Mouse (Mus musculus) ES-E14 (cell line): ENCODE measurements at regions not wholly inside any gene's neighbourhood (a gene's known extent, or its start where the extent isn't known, plus 50 kb on each side); places are given as distances from the start of the nearest gene placed in this dataset.

Experiments
- DNase-seq: peaks from one replicate; pipeline ENCODE4 v3.0.0-alpha.2; 2013; ENCODE audit warnings: low read depth, low spot score
- H3K27ac ChIP-seq: 2 replicates; pipeline ENCODE4 v1.5.1; 2012; ENCODE audit warnings: low read depth, mild to moderate bottlenecking, low read length, moderate library complexity, mixed read lengths; ENCODE audit not compliant: poor library complexity, insufficient read depth, severe bottlenecking
- H3K36me3 ChIP-seq: 2 replicates; pipeline ENCODE4 v1.6.1; 2012; ENCODE audit warnings: mild to moderate bottlenecking, low read length, moderate library complexity, mixed read lengths; ENCODE audit not compliant: control insufficient read depth, poor library complexity, insufficient read depth, severe bottlenecking
- H3K4me1 ChIP-seq, 2 experiments: fragments of 150-350 bp in 1 of 2; sonication (generic) in 1 of 2; 2 replicates each; pipeline ENCODE4 v1.6.1; 2012; ENCODE audit warnings: low read length in 2 of 2, mild to moderate bottlenecking in 1 of 2, mixed read lengths in 1 of 2; ENCODE audit not compliant: control insufficient read depth in 2 of 2, insufficient read depth in 2 of 2, poor library complexity in 1 of 2
- H3K4me3 ChIP-seq, 2 experiments: fragments of 150-350 bp in 1 of 2; sonication (generic) in 1 of 2; 2 replicates each; pipeline ENCODE4 v1.5.1; 2012; ENCODE audit warnings: low read length in 2 of 2, low read depth in 1 of 2, mild to moderate bottlenecking in 1 of 2, mixed read lengths in 1 of 2; ENCODE audit not compliant: insufficient read depth in 1 of 2, poor library complexity in 1 of 2, severe bottlenecking in 1 of 2
- H3K9ac ChIP-seq: 2 replicates; pipeline ENCODE4 v1.6.1; 2012; ENCODE audit warnings: low read depth, mild to moderate bottlenecking, low read length, mixed read lengths; ENCODE audit not compliant: poor library complexity, insufficient read depth, severe bottlenecking
- H3K9me3 ChIP-seq: fragments of 150-350 bp; sonication (generic); 2 replicates; pipeline ENCODE4 v1.6.1; 2012; ENCODE audit warnings: low read depth, mild to moderate bottlenecking, low read length; ENCODE audit not compliant: control insufficient read depth, insufficient read depth
- CHD2 ChIP-seq: IDR thresholded peaks from 2 replicates; pipeline ENCODE4 v1.6.1; 2014; ENCODE audit warnings: mild to moderate bottlenecking, low read depth, low read length, inconsistent platforms
- HCFC1 ChIP-seq: IDR thresholded peaks from 2 replicates; pipeline ENCODE4 v1.6.1; 2012; ENCODE audit warnings: low read length, inconsistent platforms, borderline replicate concordance; ENCODE audit not compliant: insufficient read depth
- MAFK ChIP-seq: IDR thresholded peaks from 2 replicates; pipeline ENCODE4 v1.6.1; 2014; ENCODE audit warnings: mild to moderate bottlenecking, low read depth, low read length, inconsistent platforms; ENCODE audit not compliant: insufficient read depth
- ZC3H11A ChIP-seq: IDR thresholded peaks from 2 replicates; pipeline ENCODE4 v1.6.1; 2012; ENCODE audit warnings: low read depth, mild to moderate bottlenecking, inconsistent platforms, low read length, borderline replicate concordance
- ZNF384 ChIP-seq: IDR thresholded peaks from 2 replicates; pipeline ENCODE4 v1.6.1; 2012; ENCODE audit warnings: low read depth, low read length, inconsistent platforms
- in situ Hi-C, 2 experiments: fragments of 600-800 bp; cut with MboI; formaldehyde crosslinking; loops; one replicate each; pipeline ENCODE4 v1.15.1; 2025; ENCODE audit warnings: low sequenced_read_pairs in 2 of 2, inconsistent platforms in 1 of 2; ENCODE audit not compliant: unreplicated experiment in 2 of 2

DNA sequence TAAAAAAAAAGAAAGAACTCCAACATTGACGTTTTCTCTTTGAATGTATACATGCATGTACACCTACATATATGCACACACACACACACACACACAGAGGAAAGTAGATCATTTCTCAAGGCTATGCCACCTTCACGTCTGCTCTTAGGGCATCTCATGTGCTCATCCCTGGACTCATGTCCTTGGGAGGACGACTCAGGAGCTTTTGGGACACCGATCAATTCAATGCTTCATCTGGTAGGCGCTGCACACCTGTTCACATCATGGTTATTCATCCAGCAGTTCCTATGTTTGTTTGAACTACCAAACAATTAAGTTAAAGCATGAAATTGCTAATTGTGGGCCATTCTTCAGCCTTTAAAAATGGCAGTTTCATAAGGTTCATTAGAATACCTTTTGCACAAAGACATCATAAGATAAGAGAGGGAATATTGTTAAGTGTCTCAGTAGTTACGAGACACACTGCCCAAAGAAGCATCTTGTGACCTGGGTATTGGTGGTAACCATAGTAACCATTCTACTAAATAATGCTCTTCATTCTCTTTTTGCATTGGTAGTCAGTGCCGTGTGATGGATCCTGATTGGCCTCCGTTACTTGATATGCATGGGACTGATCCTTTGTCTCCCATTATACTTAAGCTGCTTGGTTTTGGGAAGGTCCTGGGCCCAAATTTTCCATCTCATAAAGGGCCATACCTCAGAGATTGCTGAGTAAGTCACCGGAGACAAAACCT is 145.5 kb downstream of the Ppp4r2 start:
- Histone ChIP-seq H3K36me3 (no peaks in the 10 kb centered on the region), H3K9ac (no peak overlapping the region), H3K27ac (no peak overlapping the region), H3K9me3 (no peaks in the 10 kb centered on the region), H3K4me3 (no peak overlapping the region), H3K4me1 (no peaks in the 10 kb centered on the region)
- TF ChIP-seq MAFK (no peak), HCFC1 (no peak), ZNF384 (no peak), CHD2 (no peak), ZC3H11A (no peak)
- DNase-seq, result no peak
- in situ Hi-C loops, result no loop called here

DNA sequence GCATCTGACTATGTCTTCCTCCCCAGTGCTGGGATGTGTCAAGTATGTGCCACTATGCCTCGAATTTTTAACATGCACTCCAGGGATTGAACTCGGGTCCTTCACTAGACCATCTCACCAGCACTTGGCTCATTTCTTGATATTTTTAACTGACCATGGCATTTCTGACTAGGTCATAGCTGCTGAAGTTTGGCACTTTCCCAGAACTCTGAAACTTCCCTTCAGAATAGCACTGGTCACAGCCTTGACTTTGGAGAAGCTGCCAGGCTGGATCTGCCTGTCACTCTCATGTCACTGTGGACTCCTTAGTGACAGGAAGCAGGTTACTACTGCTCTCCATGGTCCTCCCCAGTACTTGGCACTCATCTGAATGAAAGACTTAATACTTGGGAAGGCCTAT is 146.7 kb downstream of the Ppp4r2 start:
- no peak overlapping the region for H3K27ac ChIP-seq
- H3K4me1 ChIP-seq, result no peaks in the 10 kb centered on the region
- in situ Hi-C loops, result no loop called here
- H3K4me3 ChIP-seq, result no peak overlapping the region
- H3K9ac ChIP-seq, result no peak overlapping the region
- TF ChIP-seq MAFK, result no peak
- no peak for TF ChIP-seq CHD2
- no peak for TF ChIP-seq ZC3H11A
- no peak for TF ChIP-seq HCFC1
- TF ChIP-seq ZNF384, result no peak
- H3K36me3 ChIP-seq, result no peaks in the 10 kb centered on the region
- DNase-seq, result no peak
- no peaks in the 10 kb centered on the region for H3K9me3 ChIP-seq

DNA sequence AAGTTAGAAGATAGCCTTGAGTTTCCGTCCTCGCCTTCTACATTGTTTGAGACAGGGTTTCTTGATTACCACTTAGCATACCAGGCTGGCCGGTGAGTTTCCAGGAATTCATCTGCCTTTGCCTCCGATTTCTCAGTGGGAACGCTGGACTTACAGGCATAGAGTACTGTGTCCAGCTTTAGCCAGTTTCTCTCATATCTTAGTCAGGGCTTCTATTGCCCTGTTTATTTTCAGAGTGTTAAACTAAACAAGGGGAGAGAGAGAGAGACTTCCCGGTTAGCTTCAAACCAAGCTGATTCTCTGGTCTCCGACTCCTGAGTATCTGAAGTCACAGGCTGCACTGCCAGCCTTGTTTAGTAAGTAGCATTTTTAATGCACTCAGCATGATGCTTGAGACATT is 151.4 kb downstream of the Ppp4r2 start:
- Histone ChIP-seq H3K4me1 (no peaks in the 10 kb centered on the region), H3K9ac (no peak overlapping the region), H3K36me3 (no peaks in the 10 kb centered on the region), H3K4me3 (no peak overlapping the region), H3K9me3 (no peaks in the 10 kb centered on the region), H3K27ac (no peak overlapping the region)
- no peak for DNase-seq
- TF ChIP-seq HCFC1 (no peak), CHD2 (no peak), MAFK (no peak), ZNF384 (no peak), ZC3H11A (no peak)
- in situ Hi-C loops, result no loop called here

DNA sequence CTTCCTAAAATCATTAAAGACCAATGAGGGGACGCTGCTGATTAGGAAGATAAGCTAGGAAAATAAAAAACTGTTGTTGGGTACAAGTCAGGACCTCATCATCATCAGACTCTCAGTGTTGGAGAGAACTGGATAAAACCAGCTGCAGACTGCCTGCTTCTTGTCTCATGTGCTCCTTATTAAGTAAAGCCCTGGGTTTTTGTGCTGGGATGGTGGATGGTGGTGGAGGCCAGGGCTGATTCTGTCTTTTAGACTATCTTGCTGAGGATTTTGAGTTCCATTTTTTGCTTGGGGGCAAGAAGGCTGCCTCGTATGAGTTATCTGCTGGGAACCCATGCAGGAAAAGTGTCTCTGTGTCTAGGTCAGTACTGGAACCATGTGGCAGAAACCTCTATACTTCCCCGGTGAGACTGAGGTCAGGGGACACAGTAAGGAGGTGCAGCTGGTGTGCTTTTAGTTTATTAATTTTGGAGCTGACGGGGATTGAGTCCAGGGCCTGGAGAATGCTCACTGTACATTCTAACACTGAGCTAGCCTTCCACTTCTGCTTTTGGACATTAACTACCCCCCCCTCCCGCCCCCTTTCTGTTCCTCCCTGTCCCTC is 152.0 kb downstream of the Ppp4r2 start:
- TF ChIP-seq MAFK (no peak), ZNF384 (no peak), ZC3H11A (no peak), CHD2 (no peak), HCFC1 (no peak)
- no peak for DNase-seq

More for the DNA sequence above, 152.0 kb downstream of the Ppp4r2 start:
- Histone ChIP-seq H3K4me1 (no peaks in the 10 kb centered on the region), H3K27ac (no peak overlapping the region), H3K9me3 (no peaks in the 10 kb centered on the region), H3K4me3 (no peak overlapping the region), H3K9ac (no peak overlapping the region), H3K36me3 (no peaks in the 10 kb centered on the region)
- in situ Hi-C loops, result no loop called here
